Mouse (Mus musculus): ENCODE measurements around the gene Sp9.

- TF ChIP-seq POLR2A (IDR thresholded peaks at IDR 0.05; ENCODE audit: borderline replicate concordance, insufficient read depth, low read length): no peak
- TF ChIP-seq CTCF (IDR thresholded peaks at IDR 0.05; ENCODE audit: borderline replicate concordance, insufficient read depth, low read depth, low read length): no peak
Observed at GRCm38 (mm10) chr2:73317426-73317825, 45.7 kb downstream of the Sp9 start.
